Mouse (Mus musculus) brain, embryonic 14.5 days (tissue): ENCODE results near the gene Wfdc15b. TPM values are rescaled to one million over a fixed set of nuclear protein-coding genes. Genes with fewer than 3 reads are reported as not detected.
"Not testable (repeated sequence)": the region's sequence is repeated elsewhere in the genome, so short reads cannot be mapped to it uniquely, and the experiment has no call there.

Source experiments
- DNase-seq: peaks from one replicate; pipeline ENCODE4 v3.0.0-alpha.2; 2011; ENCODE audit warnings: low read depth
- CTCF ChIP-seq: fragments of 200-500 bp; IDR thresholded peaks from 2 replicates; pipeline ENCODE4 v1.5.1; 2012; ENCODE audit warnings: inconsistent platforms, mild to moderate bottlenecking, moderate library complexity, borderline replicate concordance; ENCODE audit not compliant: insufficient read depth, insufficient read length; ENCODE audit errors: extremely low read depth
- POLR2A ChIP-seq: fragments of 200-500 bp; IDR thresholded peaks from 2 replicates; pipeline ENCODE4 v1.6.1; 2012; ENCODE audit warnings: mild to moderate bottlenecking, inconsistent platforms, borderline replicate concordance; ENCODE audit not compliant: poor library complexity, insufficient read depth, insufficient read length, severe bottlenecking; ENCODE audit errors: extremely low read depth
- polyA plus RNA-seq: library from polyadenylated mRNA; depleted of rRNA; stranded (reverse); fragments of >200 nt; gene quantifications from 2 replicates; pipeline ENCODE4 v1.2.3, GENCODE M21; 2012; rRNA removed

Wfdc15b gene
- polyA plus RNA-seq = not detected in 2 replicates

GRCm38 (mm10) chr2:164221522-164221921 is at the start of gene Wfdc15b:
Gene Wfdc15b, minus strand, starts transcription at chr2:164221660.
- TF ChIP-seq POLR2A = no peak
- TF ChIP-seq CTCF = no peak

GRCm38 (mm10) chr2:164256540-164256939 is 35.1 kb upstream of the Wfdc15b start, which contains the start of gene Svs3b:
Gene Svs3b, minus strand, starts transcription at chr2:164256640.
- not testable (repeated sequence) for DNase-seq

More at GRCm38 (mm10) chr2:164221522-164221921, at the start of gene Wfdc15b:
- no peak for DNase-seq

- DNase-seq = no peak
- TF ChIP-seq POLR2A (no peak), CTCF (no peak)
Observed at GRCm38 (mm10) chr2:164238366-164238765, 16.9 kb upstream of the Wfdc15b start, which contains the start of gene Svs2. Gene Svs2, minus strand, starts transcription at chr2:164238466.

- no peak for DNase-seq
- TF ChIP-seq POLR2A (no peak), CTCF (no peak)
Observed at GRCm38 (mm10) chr2:164232671-164233070, 11.2 kb upstream of the Wfdc15b start.

- DNase-seq = no peak
- no peak for TF ChIP-seq POLR2A
- TF ChIP-seq CTCF = no peak
Observed at GRCm38 (mm10) chr2:164228361-164229070, 7.1 kb upstream of the Wfdc15b start.

GRCm38 (mm10) chr2:164219295-164219694 is 2.2 kb downstream of the Wfdc15b start:
- no peak for DNase-seq

GRCm38 (mm10) chr2:164212711-164213110 is 8.7 kb downstream of the Wfdc15b start:
- TF ChIP-seq POLR2A = no peak
- no peak for TF ChIP-seq CTCF
- DNase-seq = no peak

More at GRCm38 (mm10) chr2:164219295-164219694, 2.2 kb downstream of the Wfdc15b start:
- TF ChIP-seq POLR2A (no peak), CTCF (no peak)

GRCm38 (mm10) chr2:164210892-164211291 is 10.6 kb downstream of the Wfdc15b start:
- DNase-seq = no peak
- TF ChIP-seq CTCF (no peak), POLR2A (no peak)

- TF ChIP-seq CTCF (no peak), POLR2A (no peak)
- DNase-seq = no peak
Observed at GRCm38 (mm10) chr2:164206676-164207075, 14.8 kb downstream of the Wfdc15b start.

- DNase-seq = not testable (repeated sequence)
Observed at GRCm38 (mm10) chr2:164206011-164206410, 15.4 kb downstream of the Wfdc15b start.

- no peak for DNase-seq
- TF ChIP-seq CTCF (no peak), POLR2A (no peak)
Observed at GRCm38 (mm10) chr2:164199626-164200327, 21.7 kb downstream of the Wfdc15b start, which contains the start of gene Wfdc15a. Gene Wfdc15a, minus strand, starts transcription at chr2:164200130.

GRCm38 (mm10) chr2:164196700-164196990 is 24.8 kb downstream of the Wfdc15b start:
- DNase-seq = no peak
- TF ChIP-seq POLR2A (no peak), CTCF (no peak)

GRCm38 (mm10) chr2:164195971-164196699 is 25.3 kb downstream of the Wfdc15b start:
- TF ChIP-seq CTCF = no peak
- no peak for TF ChIP-seq POLR2A
- no peak for DNase-seq
